ENCODE assay signal across 9 mouse cellular contexts in genomic region chr11:77500361-77501325, GRCm38 (mm10). TPM values are rescaled to one million over a fixed set of nuclear protein-coding genes. Genes with fewer than 3 reads are reported as not detected.
A peak's percentile ranks its signal among the peaks of the same experiment; 100 is the strongest.
DNase-seq lines count a peak whose midpoint lies in the region; ATAC-seq and TF ChIP-seq lines count a peak whose summit lies in the region.
"Had no signal": no experiment of that assay in that cellular context is flagged by ENCODE, and none has a peak within 500 bp of the region (broad histone marks: within the 10 kb centered on the region; RNA-seq: fewer than 3 reads in every experiment).

No protein-coding gene starts in this region.

- peaks cover 52% of the 10 kb centered on the region for H3K4me1 ChIP-seq in kidney, embryonic 15.5 days
- peaks cover 41% of the 10 kb centered on the region for H3K4me1 ChIP-seq in olfactory bulb, adult 2 months (ENCODE audit: control insufficient read depth, insufficient read depth, low read length)

- 80% methylated on average over 17 of the region's 17 CpGs for WGBS in kidney, embryonic 15.5 days
- WGBS in olfactory bulb, adult 2 months, result 60% methylated on average over 17 of the region's 17 CpGs

- TF ChIP-seq POLR2A in olfactory bulb, adult 2 months (IDR thresholded peaks at IDR 0.05; ENCODE audit: insufficient read depth, low read depth, low read length), result no peak

- peaks cover 67% of the 10 kb centered on the region for H3K36me3 ChIP-seq in kidney, embryonic 15.5 days

- H3K4me3 ChIP-seq in kidney, embryonic 15.5 days (replicated peaks), result no peak overlapping the region
- no peak overlapping the region for H3K4me3 ChIP-seq in olfactory bulb, adult 2 months (ENCODE audit: insufficient read depth, low read depth, low read length)

- no peaks in the 10 kb centered on the region for H3K9me3 ChIP-seq in kidney, embryonic 15.5 days (replicated peaks)

- peak; percentile 15; the same call in 1 of the 2 replicates for TF ChIP-seq CTCF in olfactory bulb, adult 2 months (IDR thresholded peaks at IDR 0.05; ENCODE audit: insufficient read depth, low read depth, low read length)

- ATAC-seq in kidney, embryonic 15.5 days (replicated peaks; ENCODE audit: low FRiP score), result no peak
- ATAC-seq: lung, postnatal 0 days had no signal

- no peak overlapping the region for H3K4me2 ChIP-seq in kidney, embryonic 15.5 days

- no peak overlapping the region for H3K9ac ChIP-seq in kidney, embryonic 15.5 days

- H3K27me3 ChIP-seq in kidney, embryonic 15.5 days, result no peaks in the 10 kb centered on the region

- peak; percentile 37 for DNase-seq in cerebellum, adult 11 months
- DNase-seq in cerebellum, postnatal 4 days (ENCODE audit: low spot score in 2 of 2), result no peak
- DNase-seq in kidney, adult 8-10 months, result no peak
- DNase-seq in right cerebral cortex, postnatal 25 days, result peak; percentile 75
- no peak for DNase-seq in right cerebral cortex, adult 18-20 months
- no peak for DNase-seq in layer of hippocampus, adult 11-12 months (ENCODE audit: low spot score)

- peak overlapping the region; percentile 23; the same call in 1 of the 2 replicates for H3K27ac ChIP-seq in kidney, embryonic 15.5 days
- H3K27ac ChIP-seq in olfactory bulb, adult 2 months (ENCODE audit: insufficient read depth, low read depth, low read length), result no peak overlapping the region

RNA-seq across cellular contexts. Expression of gene Git1, which starts 7.3 kb away (rescaled TPM):
- polyA plus RNA-seq in kidney, embryonic 15.5 days (2015; fragmentation: Nextera tagmentation; extraction: Ambion mirVana), result 9.7 and 12.6 TPM in 2 replicates
- polyA plus RNA-seq in olfactory bulb, adult 2 months (2012; ENCODE audit: insufficient read depth, insufficient read length, low replicate concordance, missing spikeins), result not detected in 2 replicates

RNA-seq across cellular contexts. Expression of gene Ankrd13b, which starts 11.2 kb away (rescaled TPM):
- polyA plus RNA-seq in kidney, embryonic 15.5 days (2015; fragmentation: Nextera tagmentation; extraction: Ambion mirVana), result 5.3 and 6.9 TPM in 2 replicates
- polyA plus RNA-seq in olfactory bulb, adult 2 months (2012; ENCODE audit: insufficient read depth, insufficient read length, low replicate concordance, missing spikeins), result not detected in 2 replicates

RNA-seq across cellular contexts. Expression of gene Abhd15, which starts 14.3 kb away (rescaled TPM):
- 1.9 TPM in 2 replicates for polyA plus RNA-seq in kidney, embryonic 15.5 days (2015; fragmentation: Nextera tagmentation; extraction: Ambion mirVana)
- polyA plus RNA-seq in olfactory bulb, adult 2 months (2012; ENCODE audit: insufficient read depth, insufficient read length, low replicate concordance, missing spikeins), result not detected in 2 replicates

RNA-seq across cellular contexts. Expression of gene Trp53i13, which starts 15.1 kb away (rescaled TPM):
- 34.8 and 41.2 TPM in 2 replicates for polyA plus RNA-seq in kidney, embryonic 15.5 days (2015; fragmentation: Nextera tagmentation; extraction: Ambion mirVana)
- not detected in 2 replicates for polyA plus RNA-seq in olfactory bulb, adult 2 months (2012; ENCODE audit: insufficient read depth, insufficient read length, low replicate concordance, missing spikeins)

RNA-seq across cellular contexts. Expression of gene Gm10392, which starts 18.4 kb away (rescaled TPM):
- 0.27 TPM in 1 of 2 replicates, not detected in the other for polyA plus RNA-seq in kidney, embryonic 15.5 days (2015; fragmentation: Nextera tagmentation; extraction: Ambion mirVana)
- polyA plus RNA-seq in olfactory bulb, adult 2 months (2012; ENCODE audit: insufficient read depth, insufficient read length, low replicate concordance, missing spikeins), result not detected in 2 replicates

Comparison
In these comparisons a context has a peak if more than half of its experiments do, and no peak if none do; other contexts are left out.
1. DNase-seq: peak in cerebellum, adult 11 months (single experiment) and right cerebral cortex, postnatal 25 days (single experiment); none in cerebellum, postnatal 4 days (0 of 2), kidney, adult 8-10 months (0 of 2), right cerebral cortex, adult 18-20 months (single experiment) and layer of hippocampus, adult 11-12 months (single experiment).